Mouse (Mus musculus) intestine, embryonic 14.5 days (tissue): Measurements from ENCODE around the gene Aanat. TPM values are rescaled to one million over a fixed set of nuclear protein-coding genes. Genes with fewer than 3 reads are reported as not detected.
A peak's percentile ranks its signal among the peaks of the same experiment; 100 is the strongest.

Source experiments
- ATAC-seq: fragments of 200-750 bp; cut with Nextera tagmentation; replicated peaks from 2 replicates; pipeline ENCODE4 v1.8.0; 2017; ENCODE audit warnings: low read depth, moderate number of reproducible peaks, moderate TSS enrichment, moderate library complexity; ENCODE audit not compliant: low FRiP score, low TSS enrichment
- DNase-seq: peaks from one replicate; pipeline ENCODE4 v3.0.0-alpha.2; 2018; ENCODE audit warnings: low spot score
- H3K27ac ChIP-seq: fragments of 300-500 bp; sonication (generic); 2 replicates; pipeline ENCODE4 v1.5.1; 2014; ENCODE audit warnings: low read depth, mild to moderate bottlenecking, control low read depth
- H3K27me3 ChIP-seq: fragments of 300-500 bp; sonication (generic); replicated peaks from 2 replicates; pipeline ENCODE4 v1.6.1; 2014; ENCODE audit warnings: low read length, control low read depth; ENCODE audit not compliant: control insufficient read depth, insufficient read depth
- H3K36me3 ChIP-seq: fragments of 300-500 bp; sonication (generic); 2 replicates; pipeline ENCODE4 v1.6.1; 2014; ENCODE audit warnings: low read length, control low read depth; ENCODE audit not compliant: control insufficient read depth, insufficient read depth
- H3K4me1 ChIP-seq: fragments of 300-500 bp; sonication (generic); replicated peaks from 2 replicates; pipeline ENCODE4 v1.6.1; 2014; ENCODE audit warnings: low read length, control low read depth, mixed read lengths; ENCODE audit not compliant: control insufficient read depth, insufficient read depth
- H3K4me2 ChIP-seq: fragments of 300-500 bp; sonication (generic); 2 replicates; pipeline ENCODE4 v1.6.1; 2014; ENCODE audit warnings: low read length
- H3K4me3 ChIP-seq: fragments of 300-500 bp; sonication (generic); 2 replicates; pipeline ENCODE4 v1.5.1; 2014; ENCODE audit warnings: low read depth, low read length, control low read depth, mixed read lengths
- H3K9ac ChIP-seq: fragments of 300-500 bp; sonication (generic); 2 replicates; pipeline ENCODE4 v1.6.1; 2014; ENCODE audit warnings: mild to moderate bottlenecking, low read length
- H3K9me3 ChIP-seq: fragments of 300-500 bp; sonication (generic); 2 replicates; pipeline ENCODE4 v1.6.1; 2016; ENCODE audit warnings: low read length, control low read depth; ENCODE audit not compliant: control insufficient read depth
- WGBS: fragments of 180-500 bp; shearing (Covaris S2); extraction: QIAGEN DNeasy Blood & Tissue Kit; methylation state at CpG from one replicate; pipeline ENCODE4 v1.1.7; 2014; 5-methylcytosine and 5-hydroxymethylcytosine counted together
- polyA plus RNA-seq: library from polyadenylated mRNA; unstranded; fragments of >200 nt; fragmentation: Nextera tagmentation; extraction: Ambion mirVana; gene quantifications from 2 replicates; pipeline ENCODE4 v1.2.1, GENCODE M21; 2014

Aanat gene
- polyA plus RNA-seq, 1 experiment from 2014 or later = not detected

DNA sequence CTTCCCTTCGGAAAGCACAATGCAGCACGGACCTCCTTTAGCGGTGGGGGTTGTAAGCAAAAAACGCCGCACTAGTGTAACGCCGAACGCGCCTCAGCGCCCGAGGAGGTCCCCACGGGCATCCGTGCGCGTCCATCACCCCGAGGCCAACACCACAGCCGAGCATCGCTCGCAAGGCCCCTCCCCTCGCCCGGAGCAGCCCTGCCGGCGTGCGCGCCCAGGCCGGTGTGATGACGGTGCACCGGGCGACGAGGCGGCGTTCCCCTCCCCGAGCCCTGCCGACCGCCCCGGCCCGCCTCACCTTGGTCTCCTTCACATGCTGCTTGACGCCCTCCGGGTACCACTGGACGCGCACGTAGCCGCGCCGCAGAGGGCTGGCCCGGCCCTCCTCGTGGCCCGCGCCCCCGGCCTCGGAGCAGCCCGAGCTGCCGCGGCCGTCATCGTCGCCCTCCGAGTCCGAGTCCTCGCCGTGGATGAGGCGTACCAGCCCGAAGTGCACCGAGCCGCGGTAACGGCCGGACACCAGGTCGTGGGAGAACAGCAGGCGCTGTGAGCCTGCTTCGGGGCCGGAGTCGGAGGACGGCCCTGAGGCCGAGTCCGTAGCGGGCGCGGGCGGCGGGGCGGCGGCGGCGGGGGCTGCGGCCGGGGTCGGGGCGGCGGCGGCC, 5.4 kb upstream of the Aanat start:
- Histone ChIP-seq H3K36me3 (no peaks in the 10 kb centered on the region), H3K9ac (peak overlapping the region; percentile 86), H3K4me1 (peaks cover 11% of the 10 kb centered on the region; the same call in 1 of the 2 replicates), H3K27ac (peak overlapping the region; percentile 51; the same call in 1 of the 2 replicates), H3K27me3 (no peaks in the 10 kb centered on the region), H3K4me2 (peak overlapping the region; percentile 90), H3K9me3 (no peaks in the 10 kb centered on the region), H3K4me3 (peak overlapping the region; percentile 98)
- ATAC-seq (peak; percentile 84), DNase-seq (peak; percentile 89)
- WGBS = under 1% methylated on average over 82 of the region's 91 CpGs

DNA sequence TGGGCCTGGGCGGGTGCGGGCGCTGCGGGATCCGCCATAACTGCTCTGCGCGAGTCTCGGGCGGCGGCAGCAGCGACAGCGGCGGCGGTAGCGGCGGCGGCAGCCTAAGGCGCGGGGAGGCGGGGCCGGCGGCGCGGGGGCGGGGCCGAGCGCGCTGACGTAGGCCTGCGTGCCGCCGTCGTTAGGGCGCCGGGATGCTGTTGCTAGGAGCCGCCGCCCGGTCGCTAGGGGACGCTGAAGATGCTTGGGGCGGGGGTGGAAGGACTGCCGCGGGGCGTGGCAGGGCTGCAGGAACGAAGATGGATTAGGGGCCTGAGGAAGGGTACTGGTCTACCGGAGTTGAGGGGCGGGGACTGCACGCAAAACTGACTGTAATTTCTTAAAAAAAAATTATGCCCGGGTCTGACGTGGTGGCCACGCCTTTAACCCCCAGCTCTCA, 4.8 kb upstream of the Aanat start, which contains the start of gene Ube2o:
Gene Ube2o (minus strand): TSS at position 72 of the 439 bp plus-strand sequence.
- peak within 1 kb of the TSS; percentile 90 for H3K4me2 ChIP-seq
- no peaks in the 10 kb centered on the region for H3K36me3 ChIP-seq
- peaks cover 11% of the 10 kb centered on the region; the same call in 1 of the 2 replicates for H3K4me1 ChIP-seq
- under 1% methylated on average over 45 of the region's 51 CpGs for WGBS
- ATAC-seq = peak; percentile 87
- DNase-seq = no peak
- no peaks in the 10 kb centered on the region for H3K27me3 ChIP-seq
- no peaks in the 10 kb centered on the region for H3K9me3 ChIP-seq
- peak within 1 kb of the TSS; percentile 98 for H3K4me3 ChIP-seq
- peak within 1 kb of the TSS; percentile 86 for H3K9ac ChIP-seq
- peak within 1 kb of the TSS; percentile 51; the same call in 1 of the 2 replicates for H3K27ac ChIP-seq

DNA sequence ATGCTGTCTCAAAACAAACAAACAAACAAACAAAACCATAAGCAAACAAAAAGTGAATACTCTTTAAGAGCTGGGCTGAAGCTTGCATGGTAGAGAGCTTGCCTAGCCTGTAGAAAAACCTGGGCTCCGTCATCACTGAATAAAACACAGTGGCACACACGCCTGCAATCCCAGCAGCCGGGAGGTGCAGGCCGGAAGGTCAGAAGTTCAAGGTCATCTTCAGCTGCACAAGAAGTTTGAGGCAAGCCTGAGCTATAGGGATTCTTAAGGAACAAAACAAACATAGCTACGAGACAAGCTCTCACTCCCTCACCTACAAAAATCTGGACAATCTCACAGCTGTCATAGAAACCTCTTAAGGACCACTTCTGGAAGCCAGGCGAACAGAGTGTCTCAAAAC, 550 bp upstream of the Aanat start:
- Histone ChIP-seq H3K36me3 (no peaks in the 10 kb centered on the region), H3K9me3 (no peaks in the 10 kb centered on the region), H3K27ac (no peak overlapping the region), H3K9ac (no peak overlapping the region), H3K4me1 (no peaks in the 10 kb centered on the region), H3K4me2 (no peak overlapping the region), H3K27me3 (0 out of 2 replicates have a peak, but pooled peaks cover 11% of the 10 kb centered on the region), H3K4me3 (no peak overlapping the region)
- WGBS = 44% methylated on average over 6 of the region's 6 CpGs
- DNase-seq (no peak), ATAC-seq (no peak)

DNA sequence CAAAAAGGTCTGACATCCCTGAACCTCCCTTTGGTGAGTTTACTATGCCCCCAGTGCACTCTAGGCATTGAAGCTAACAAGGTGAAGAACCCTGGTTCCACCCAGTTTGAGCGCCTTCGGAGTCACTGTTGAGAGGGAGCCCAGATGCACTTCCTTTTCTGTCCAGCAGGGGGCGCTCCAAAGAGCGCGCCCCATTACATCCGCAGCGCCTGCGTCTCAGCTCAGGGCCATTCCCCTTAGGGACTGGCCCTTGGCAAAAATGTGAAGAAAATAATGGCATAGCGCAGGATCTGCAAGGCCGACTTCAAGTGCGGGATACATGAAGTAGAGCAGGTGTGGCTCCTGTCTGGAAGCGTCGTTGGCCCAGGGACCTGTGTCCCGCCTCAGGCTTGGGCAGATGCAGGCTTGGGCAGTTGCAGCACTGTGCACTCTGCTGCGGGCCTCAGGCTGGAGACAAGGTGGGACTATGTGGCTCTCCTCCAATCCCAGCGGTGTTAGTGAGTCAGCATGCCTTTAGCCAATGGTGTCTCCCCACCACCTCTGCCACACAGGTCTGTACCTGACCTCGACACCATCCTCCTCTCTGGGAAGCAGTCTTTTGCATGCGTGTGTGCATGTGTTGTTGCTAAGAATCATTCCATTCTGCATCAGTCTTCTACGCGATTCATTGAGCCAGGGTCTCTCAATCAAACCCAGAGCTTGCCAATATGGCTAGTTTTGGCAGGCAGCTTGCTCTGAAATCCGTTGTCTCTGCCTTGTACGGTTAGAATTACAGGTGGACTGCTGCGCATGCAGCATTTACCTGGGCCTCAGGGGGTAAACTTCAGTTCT, 784 bp downstream of the Aanat start:
- H3K27me3 ChIP-seq = 0 out of 2 replicates have a peak, but pooled peaks cover 11% of the 10 kb centered on the region
- no peak overlapping the region for H3K9ac ChIP-seq
- no peaks in the 10 kb centered on the region for H3K4me1 ChIP-seq
- H3K9me3 ChIP-seq = no peaks in the 10 kb centered on the region
- peak; percentile 89 for DNase-seq
- 23% methylated on average over 23 of the region's 23 CpGs for WGBS
- peak overlapping the region; percentile 20; the same call in 1 of the 2 replicates for H3K4me2 ChIP-seq
- no peak overlapping the region for H3K27ac ChIP-seq
- peak; percentile 80; the same call in 1 of the 2 replicates for ATAC-seq
- no peak overlapping the region for H3K4me3 ChIP-seq
- no peaks in the 10 kb centered on the region for H3K36me3 ChIP-seq

DNA sequence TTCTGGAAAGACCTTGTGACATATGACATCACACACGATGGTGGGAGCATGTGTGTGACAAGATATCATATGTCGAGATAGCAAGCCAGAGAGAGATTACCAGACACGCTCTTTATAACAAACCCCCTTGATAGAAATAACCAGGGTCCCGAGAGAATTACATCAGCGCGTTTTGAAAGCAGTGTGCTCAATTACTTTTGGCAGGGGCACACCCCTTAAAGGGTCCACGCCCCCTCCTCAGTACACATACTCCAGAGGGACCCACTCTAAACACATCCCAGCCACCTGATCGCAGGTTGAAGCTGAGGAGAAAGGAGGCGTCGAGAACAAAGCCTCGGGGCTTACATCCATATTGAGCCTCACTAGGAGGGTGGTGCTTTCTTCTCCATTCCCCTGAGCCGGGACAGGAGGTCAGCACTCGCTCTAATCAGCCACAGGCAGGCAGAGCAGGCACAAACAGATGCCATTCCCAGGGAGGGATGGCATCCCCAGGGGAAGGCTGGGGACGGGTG, 2.8 kb downstream of the Aanat start:
- Histone ChIP-seq H3K4me1 (no peaks in the 10 kb centered on the region), H3K27ac (no peak overlapping the region), H3K4me2 (no peak overlapping the region), H3K9ac (no peak overlapping the region), H3K36me3 (no peaks in the 10 kb centered on the region), H3K9me3 (no peaks in the 10 kb centered on the region), H3K27me3 (0 out of 2 replicates have a peak, but pooled peaks cover 11% of the 10 kb centered on the region), H3K4me3 (no peak overlapping the region)
- ATAC-seq (no peak), DNase-seq (no peak)
- 31% methylated on average over 14 of the region's 14 CpGs for WGBS

DNA sequence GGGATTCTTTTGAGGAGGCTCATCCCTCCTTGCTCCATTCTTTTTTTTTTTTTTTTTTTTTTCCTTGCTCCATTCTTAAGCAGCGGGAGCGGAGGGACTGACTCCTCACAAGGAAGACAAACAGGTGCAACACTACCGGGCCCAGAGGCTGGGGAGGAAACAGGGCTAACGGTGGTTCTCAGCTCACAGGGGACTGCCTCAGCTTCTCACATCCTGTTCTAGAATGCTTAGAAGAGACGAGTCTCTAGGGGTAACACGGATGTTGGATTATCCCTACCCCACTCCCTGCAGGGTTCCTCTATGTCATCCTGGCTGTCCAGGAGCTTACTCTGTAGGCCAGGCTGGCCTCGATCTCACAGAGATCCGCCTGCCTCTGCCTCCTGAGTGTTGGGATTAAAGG, 3.3 kb downstream of the Aanat start:
- no peak overlapping the region for H3K9ac ChIP-seq
- H3K4me2 ChIP-seq = no peak overlapping the region
- no peak overlapping the region for H3K27ac ChIP-seq
- H3K36me3 ChIP-seq = no peaks in the 10 kb centered on the region
- H3K4me1 ChIP-seq = no peaks in the 10 kb centered on the region
- 0 out of 2 replicates have a peak, but pooled peaks cover 11% of the 10 kb centered on the region for H3K27me3 ChIP-seq
- ATAC-seq = no peak
- 62% methylated on average over 8 of the region's 8 CpGs for WGBS
- H3K9me3 ChIP-seq = no peaks in the 10 kb centered on the region
- no peak for DNase-seq
- H3K4me3 ChIP-seq = no peak overlapping the region

DNA sequence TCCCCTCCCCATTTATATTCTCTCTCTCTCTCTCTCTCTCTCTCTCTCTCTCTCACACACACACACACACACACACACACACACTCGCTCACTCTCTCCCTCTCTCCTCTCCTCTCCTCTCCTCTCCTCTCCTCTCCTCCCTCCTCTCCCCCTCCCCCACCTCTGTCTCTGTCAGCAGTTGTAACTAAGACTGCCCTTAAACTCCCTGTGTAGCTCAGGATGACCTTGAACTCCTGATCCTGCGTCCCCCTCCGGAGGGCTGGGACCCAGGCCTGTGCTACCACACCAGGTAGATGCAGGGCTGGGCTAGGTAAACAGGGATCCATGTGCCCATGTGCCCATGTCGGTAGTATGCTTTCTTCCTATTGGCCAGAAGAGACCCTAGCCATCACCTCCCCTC, 5.4 kb downstream of the Aanat start:
- Histone ChIP-seq H3K27ac (no peak overlapping the region), H3K4me3 (no peak overlapping the region), H3K9me3 (no peaks in the 10 kb centered on the region), H3K36me3 (no peaks in the 10 kb centered on the region), H3K9ac (no peak overlapping the region), H3K4me2 (no peak overlapping the region), H3K4me1 (no peaks in the 10 kb centered on the region), H3K27me3 (0 out of 2 replicates have a peak, but pooled peaks cover 11% of the 10 kb centered on the region)
- 90% methylated on average over 4 of the region's 4 CpGs for WGBS
- ATAC-seq (no peak), DNase-seq (no peak)

DNA sequence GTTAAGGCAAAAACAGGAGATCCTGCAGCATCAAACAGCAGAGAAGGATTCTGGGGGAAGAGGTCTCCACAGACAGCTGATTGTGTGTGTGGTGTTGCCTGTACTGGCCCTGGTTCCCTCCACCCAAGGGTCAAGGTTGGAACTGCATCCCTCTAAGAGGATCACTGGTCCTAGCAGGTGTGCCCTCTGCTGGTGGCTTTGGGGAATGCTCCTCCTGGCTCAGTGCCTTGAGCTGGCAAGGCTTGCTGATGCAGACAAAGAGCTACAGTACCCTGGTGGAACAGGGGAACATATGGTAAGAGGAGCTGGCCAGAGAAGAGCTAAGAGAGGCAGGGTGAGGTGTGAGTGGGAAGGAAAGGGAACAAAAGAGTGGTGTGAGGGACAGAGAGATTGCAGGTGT, 6.2 kb downstream of the Aanat start:
- ATAC-seq = 0 out of 2 replicates have a peak, but pooled peaks have one; percentile 28

More for the DNA sequence above, 6.2 kb downstream of the Aanat start:
- Histone ChIP-seq H3K36me3 (no peaks in the 10 kb centered on the region), H3K4me1 (no peaks in the 10 kb centered on the region), H3K27ac (no peak overlapping the region), H3K4me2 (no peak overlapping the region), H3K9ac (no peak overlapping the region), H3K9me3 (no peaks in the 10 kb centered on the region), H3K27me3 (0 out of 2 replicates have a peak, but pooled peaks cover 7% of the 10 kb centered on the region), H3K4me3 (no peak overlapping the region)
- DNase-seq = peak; percentile 98
